Mouse (Mus musculus) thymus, postnatal 36 days (tissue): ENCODE results near the gene Neto2.
"Not testable (repeated sequence)": the region's sequence is repeated elsewhere in the genome, so short reads cannot be mapped to it uniquely, and the experiment has no call there.

ENCODE experiments used
- DNase-seq, 2 experiments: peaks; one replicate each; pipeline ENCODE4 v3.0.0; 2022; ENCODE audit warnings: mixed read lengths in 2 of 2

Gene Neto2

GRCm38 (mm10) chr8:85700751-85701351, at the start of gene Neto2:
Gene Neto2 (minus strand): TSS chr8:85700924.
- peak; percentile 84 to 88 for DNase-seq

GRCm38 (mm10) chr8:85745053-85745452, 44.3 kb upstream of the Neto2 start:
- no peak for DNase-seq

DNA sequence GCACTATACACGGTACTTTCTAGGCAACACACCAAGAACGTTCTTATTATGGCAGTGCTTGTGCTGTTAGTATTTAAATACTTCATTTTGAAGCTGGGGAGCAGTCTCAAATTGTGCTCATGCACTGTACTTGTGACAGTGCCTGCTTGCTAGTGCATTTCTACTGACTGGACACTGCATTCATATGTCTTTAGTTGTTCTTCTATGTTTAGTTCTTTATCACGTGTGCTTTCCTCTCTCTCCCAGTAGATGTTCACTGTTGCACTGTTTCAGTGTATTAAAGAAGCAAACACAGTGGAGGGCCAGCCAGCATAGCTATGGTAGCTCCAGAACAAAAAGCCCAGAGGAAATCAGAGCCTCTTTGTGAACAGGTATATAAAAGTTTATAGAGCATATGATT, 29.8 kb upstream of the Neto2 start:
- DNase-seq, result no peak

- no peak for DNase-seq
Observed at GRCm38 (mm10) chr8:85717271-85717670, 16.5 kb upstream of the Neto2 start.

DNA sequence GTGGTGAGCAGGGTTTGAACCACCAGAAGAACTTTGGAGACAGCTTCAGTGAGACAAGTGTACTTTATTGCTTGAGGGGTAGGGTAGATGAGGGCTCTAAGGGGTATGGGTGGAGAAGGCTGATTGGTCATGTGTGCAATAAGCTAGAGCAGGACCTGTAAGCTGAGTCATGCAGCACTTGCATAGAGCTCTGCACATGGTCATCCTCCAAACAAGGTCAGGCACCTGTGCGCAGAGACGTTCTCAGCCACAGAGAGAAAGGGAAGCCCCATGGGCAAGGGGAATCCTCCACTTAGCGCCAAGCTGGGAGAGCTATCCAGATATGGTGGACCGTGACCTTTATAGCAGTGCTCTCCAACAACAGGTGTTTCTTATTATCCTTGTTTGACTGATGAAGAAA, 16.0 kb upstream of the Neto2 start:
- no peak for DNase-seq

DNA sequence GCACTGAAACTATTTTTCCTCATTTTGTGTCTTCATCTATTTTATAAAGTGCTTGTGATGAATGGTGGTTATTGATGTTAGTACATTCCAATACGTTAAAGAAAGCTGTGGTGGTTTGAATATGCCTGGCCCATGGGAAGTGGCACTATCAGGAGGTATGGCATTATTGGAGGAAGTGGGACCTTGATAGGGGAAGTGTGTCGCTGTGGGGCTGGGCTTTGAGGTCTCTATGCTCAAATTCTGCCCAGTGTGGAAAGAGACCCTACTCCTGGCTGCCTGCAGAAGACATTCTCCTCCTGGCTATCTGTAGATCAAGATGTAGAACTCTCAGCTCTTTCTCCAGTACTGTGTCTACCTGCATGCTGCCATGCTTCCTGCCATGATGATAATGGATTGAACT, 6.3 kb upstream of the Neto2 start:
- DNase-seq, result no peak

DNA sequence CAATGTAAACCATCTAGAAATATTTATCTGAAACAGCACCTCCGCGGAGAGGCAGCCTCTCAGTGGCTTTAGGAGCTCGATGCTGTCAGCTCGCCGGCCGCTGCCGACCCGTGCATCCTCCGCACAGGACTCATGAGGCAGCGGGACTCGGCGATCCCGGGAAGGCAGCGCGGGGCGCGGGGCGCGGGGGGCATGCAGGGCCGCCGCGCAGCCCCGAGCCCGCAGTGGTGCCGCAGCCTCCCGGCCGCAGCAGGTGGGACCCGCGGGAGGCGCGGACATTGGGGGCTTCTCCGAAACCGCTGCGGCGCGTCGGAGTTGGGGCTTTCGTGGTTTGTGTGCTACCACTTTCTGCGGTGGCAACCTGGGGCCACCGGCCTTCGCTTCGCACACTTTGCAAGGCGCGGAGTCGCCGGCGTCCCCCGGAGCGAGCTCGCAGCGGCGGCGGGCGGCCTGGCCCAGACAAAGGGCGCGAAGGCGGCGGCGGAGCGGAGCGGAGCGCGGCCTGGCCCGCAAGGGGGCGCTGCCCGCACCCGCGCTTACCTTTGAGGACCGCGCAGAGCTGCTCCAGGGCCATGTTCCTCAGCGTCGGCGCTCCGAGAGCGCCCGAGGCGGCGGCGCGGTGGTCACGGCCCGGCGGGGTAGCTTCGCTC, 498 bp downstream of the Neto2 start:
- peak; percentile 76 to 78 for DNase-seq

DNA sequence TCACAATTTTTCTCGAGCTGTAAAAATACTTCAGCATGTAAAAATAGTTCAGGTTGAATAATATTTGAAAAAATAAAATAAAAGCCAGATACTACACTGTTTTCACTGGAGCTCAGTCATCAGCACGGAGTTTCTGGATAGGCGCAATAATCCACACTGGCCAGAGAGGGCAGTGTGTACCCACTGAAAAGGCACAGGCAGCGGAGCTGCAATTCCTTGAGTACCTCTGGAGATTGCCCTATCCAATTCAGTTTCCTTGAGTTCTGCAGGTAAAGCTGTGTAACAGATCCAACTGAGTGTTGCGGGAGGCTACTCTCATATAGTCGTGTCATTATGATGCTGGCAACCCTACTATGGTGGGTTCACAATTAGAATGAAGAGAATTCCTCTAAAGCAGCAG, 1.7 kb downstream of the Neto2 start:
- peak; percentile 61 to 65 for DNase-seq

- DNase-seq, result no peak
Observed at GRCm38 (mm10) chr8:85665146-85665545, 35.6 kb downstream of the Neto2 start.

DNA sequence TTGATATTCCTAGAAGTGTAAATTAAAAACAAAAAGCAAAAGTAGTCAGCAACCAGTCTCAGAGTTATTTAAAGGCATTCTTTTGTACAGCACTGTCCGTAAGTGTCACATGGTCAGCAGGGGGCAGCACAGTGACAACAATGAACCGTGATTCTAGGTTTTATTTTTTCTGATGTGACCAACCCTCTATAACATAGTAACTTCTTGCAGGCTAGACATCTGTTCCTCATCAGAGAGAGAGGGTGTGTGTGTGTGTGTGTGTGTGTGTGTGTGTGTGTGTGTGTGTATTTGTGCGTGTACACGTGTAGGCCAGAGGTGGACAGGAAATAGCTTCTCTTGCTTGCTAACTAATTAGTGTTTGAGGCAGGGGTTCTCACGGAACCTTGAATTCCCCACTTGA, 38.7 kb downstream of the Neto2 start:
- peak; percentile 41 to 53 for DNase-seq

GRCm38 (mm10) chr8:85651201-85651600, 49.5 kb downstream of the Neto2 start:
- no peak for DNase-seq

DNA sequence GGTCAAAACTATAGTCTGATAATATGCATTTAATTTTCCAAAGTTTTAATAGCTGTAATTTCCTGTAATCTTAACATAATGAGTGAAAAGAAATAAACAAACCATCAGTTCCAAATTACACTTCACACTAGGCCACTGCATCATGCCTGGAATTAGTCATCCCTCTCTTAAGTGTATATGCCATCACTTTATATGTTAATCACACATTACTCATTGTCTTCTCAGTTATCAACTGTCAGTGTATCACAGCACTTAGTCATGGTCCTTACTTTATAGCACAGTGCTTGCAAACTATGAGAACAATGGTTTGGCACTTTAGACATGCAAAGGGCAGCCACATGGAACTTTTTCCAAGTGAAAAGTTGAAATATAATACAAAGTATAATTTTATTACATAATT, 52.2 kb downstream of the Neto2 start:
- DNase-seq, result no peak

DNA sequence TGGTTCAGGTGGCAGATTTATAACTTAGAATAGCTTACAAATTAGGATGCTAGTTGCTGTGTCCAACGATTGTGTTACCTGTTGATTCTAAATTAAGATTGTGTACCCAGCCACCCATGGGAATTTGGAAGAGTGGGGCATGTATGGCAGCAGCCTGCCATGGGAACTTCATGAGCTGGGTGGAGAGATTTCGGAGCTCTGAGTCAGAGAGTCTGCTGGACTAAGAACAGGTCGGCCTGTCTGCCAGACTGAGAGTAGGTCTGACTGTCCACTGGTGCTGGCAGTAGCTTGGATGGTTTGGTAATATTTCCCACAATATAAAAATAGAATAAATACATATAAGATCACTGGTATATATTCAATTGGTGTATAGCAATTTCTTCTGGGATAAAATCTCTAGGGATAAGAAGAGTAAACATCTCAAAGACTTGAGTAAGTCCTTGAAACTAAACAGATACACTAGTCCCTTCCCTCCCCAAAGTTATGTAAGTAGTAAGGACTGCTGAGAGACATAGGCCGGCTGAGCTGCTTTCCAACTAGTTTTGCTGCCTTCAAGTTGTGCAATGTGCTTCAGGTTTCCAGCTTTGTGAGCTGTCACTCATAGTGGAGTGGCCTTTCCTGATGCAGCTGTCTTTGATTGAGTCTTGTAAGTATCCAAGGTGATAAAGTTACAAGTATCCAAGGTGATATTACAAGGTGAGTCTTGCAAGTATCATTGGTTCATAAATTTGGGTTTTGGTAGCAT, 55.6 kb downstream of the Neto2 start:
- no peak for DNase-seq

DNA sequence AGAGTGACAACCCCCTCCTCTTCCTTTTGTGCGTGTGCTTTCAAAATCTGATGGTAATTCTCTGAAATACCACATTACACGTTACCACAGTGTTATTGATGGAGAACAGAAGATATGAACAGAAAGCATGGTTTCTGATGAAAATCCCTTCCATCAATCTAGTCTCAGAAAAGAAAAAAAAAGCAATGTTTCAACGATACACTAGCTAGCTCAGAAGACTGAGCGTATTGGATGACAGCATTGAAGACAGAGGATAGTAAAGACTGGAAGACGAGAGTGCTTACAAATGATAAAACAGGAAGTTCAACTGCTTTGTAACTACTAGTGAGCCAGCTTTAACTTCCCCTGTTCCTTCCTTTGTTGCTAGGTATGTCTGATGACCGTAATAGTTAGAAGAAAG, 76.3 kb downstream of the Neto2 start:
- no peak for DNase-seq

GRCm38 (mm10) chr8:85623246-85623645, 77.5 kb downstream of the Neto2 start:
- no peak for DNase-seq

GRCm38 (mm10) chr8:85618789-85619188, 81.9 kb downstream of the Neto2 start:
- DNase-seq, result no peak

DNA sequence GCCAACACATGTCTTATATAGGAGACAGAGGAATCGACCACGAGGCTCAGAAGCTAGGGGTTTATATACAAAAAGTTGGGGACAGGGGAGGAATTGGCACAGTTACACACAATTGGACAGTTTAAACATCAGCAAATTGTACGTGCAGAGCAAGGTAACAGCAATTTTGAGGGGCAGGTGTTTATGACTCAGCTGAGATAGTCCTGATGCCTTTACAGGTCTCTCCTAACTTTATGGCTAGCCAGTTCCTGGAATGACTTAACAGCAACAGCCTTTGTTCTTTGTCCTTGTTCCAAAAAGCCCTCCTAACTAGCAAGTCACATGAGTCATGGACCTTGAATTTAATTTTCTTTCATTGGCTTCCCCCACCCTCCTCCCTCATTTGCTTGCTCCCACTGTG, 83.6 kb downstream of the Neto2 start:
- not testable (repeated sequence) for DNase-seq

GRCm38 (mm10) chr8:85608836-85609235, 91.9 kb downstream of the Neto2 start:
- no peak for DNase-seq

DNA sequence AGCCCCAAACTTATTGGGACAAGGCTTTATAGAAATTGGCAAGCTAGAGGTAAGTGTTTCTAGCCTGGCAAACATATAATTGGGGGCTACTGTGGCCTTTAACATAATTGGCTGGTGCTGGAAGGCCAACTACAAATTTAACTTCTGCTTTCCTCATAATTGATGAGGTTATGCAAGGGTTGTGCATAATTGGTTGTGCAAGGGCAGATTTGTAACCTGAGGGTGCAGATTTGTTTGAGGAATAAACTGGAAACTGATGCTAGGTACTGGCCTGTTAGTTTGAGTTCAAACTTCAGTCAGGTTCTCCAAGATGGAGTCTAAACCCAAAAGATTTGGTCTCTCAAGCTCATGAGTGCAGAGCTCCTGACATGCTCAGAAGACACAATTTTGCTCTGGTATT, 92.9 kb downstream of the Neto2 start:
- DNase-seq, result no peak

- no peak for DNase-seq
Observed at GRCm38 (mm10) chr8:85606974-85607373, 93.8 kb downstream of the Neto2 start.

GRCm38 (mm10) chr8:85606561-85606960, 94.2 kb downstream of the Neto2 start:
- no peak for DNase-seq

- no peak for DNase-seq
Observed at GRCm38 (mm10) chr8:85604201-85604600, 96.5 kb downstream of the Neto2 start.

GRCm38 (mm10) chr8:85603203-85603895, 97.4 kb downstream of the Neto2 start:
- peak; percentile 22 to 37 for DNase-seq

- DNase-seq, result no peak
Observed at GRCm38 (mm10) chr8:85602737-85603136, 98.0 kb downstream of the Neto2 start.
